Mouse (Mus musculus) midbrain, embryonic 11.5 days (tissue): Measurements from ENCODE around the gene Spon1. TPM values are rescaled to one million over a fixed set of nuclear protein-coding genes. Genes with fewer than 3 reads are reported as not detected.

Source experiments
- ATAC-seq: fragments of 200-750 bp; cut with Nextera tagmentation; 2 replicates; pipeline ENCODE4 v1.8.0; 2017; ENCODE audit warnings: moderate TSS enrichment, moderate library complexity; ENCODE audit not compliant: low FRiP score
- DNase-seq: peaks from one replicate; pipeline ENCODE4 v3.0.0; 2015; ENCODE audit warnings: low spot score; ENCODE audit errors: missing footprints
- H3K27ac ChIP-seq: fragments of 300-500 bp; sonication (generic); 2 replicates; pipeline ENCODE4 v1.5.1; 2014; ENCODE audit warnings: low read depth, low read length
- H3K27me3 ChIP-seq: fragments of 300-500 bp; sonication (generic); 2 replicates; pipeline ENCODE4 v1.6.1; 2014; ENCODE audit warnings: mild to moderate bottlenecking, low read length, moderate library complexity, mixed read lengths; ENCODE audit not compliant: control insufficient read depth, insufficient read depth
- H3K36me3 ChIP-seq: fragments of 300-500 bp; sonication (generic); 2 replicates; pipeline ENCODE4 v1.6.1; 2014; ENCODE audit warnings: mild to moderate bottlenecking, low read length, moderate library complexity, mixed read lengths; ENCODE audit not compliant: control insufficient read depth, insufficient read depth
- H3K4me1 ChIP-seq: fragments of 300-500 bp; sonication (generic); 2 replicates; pipeline ENCODE4 v1.6.1; 2014; ENCODE audit warnings: low read length; ENCODE audit not compliant: control insufficient read depth, insufficient read depth
- H3K4me2 ChIP-seq: fragments of 300-500 bp; sonication (generic); 2 replicates; pipeline ENCODE4 v1.6.1; 2014; ENCODE audit warnings: mild to moderate bottlenecking, moderate library complexity
- H3K4me3 ChIP-seq: fragments of 300-500 bp; sonication (generic); 2 replicates; pipeline ENCODE4 v1.5.1; 2014; ENCODE audit warnings: low read depth, low read length
- H3K9ac ChIP-seq: fragments of 300-500 bp; sonication (generic); 2 replicates; pipeline ENCODE4 v1.6.1; 2014; ENCODE audit warnings: low read length
- H3K9me3 ChIP-seq: fragments of 300-500 bp; sonication (generic); 2 replicates; pipeline ENCODE4 v1.6.1; 2016; ENCODE audit warnings: low read length; ENCODE audit not compliant: control insufficient read depth
- WGBS: fragments of 180-500 bp; shearing (Covaris S2); extraction: QIAGEN DNeasy Blood & Tissue Kit; methylation state at CpG from one replicate; pipeline ENCODE4 v1.1.7; 2014; 5-methylcytosine and 5-hydroxymethylcytosine counted together
- polyA plus RNA-seq: library from polyadenylated mRNA; unstranded; fragments of >200 nt; fragmentation: Nextera tagmentation; extraction: Ambion mirVana; gene quantifications from 2 replicates; pipeline ENCODE4 v1.2.1, GENCODE M21; 2014

Spon1 gene
- polyA plus RNA-seq, 1 experiment from 2014 or later, result 61.3 TPM

GRCm38 (mm10) chr7:114069726-114070457 is 304.1 kb downstream of the Spon1 start:
- no peak overlapping the region for H3K27ac ChIP-seq
- H3K4me1 ChIP-seq, result peaks cover 14% of the 10 kb centered on the region
- 92% methylated on average over 11 of the region's 11 CpGs for WGBS
- ATAC-seq (no peak), DNase-seq (no peak)
- no peaks in the 10 kb centered on the region for H3K36me3 ChIP-seq
- H3K4me3 ChIP-seq, result no peak overlapping the region
- H3K9ac ChIP-seq, result no peak overlapping the region
- no peak overlapping the region for H3K4me2 ChIP-seq
- H3K27me3 ChIP-seq, result no peaks in the 10 kb centered on the region
- H3K9me3 ChIP-seq, result no peaks in the 10 kb centered on the region

GRCm38 (mm10) chr7:114070458-114070840 is 304.7 kb downstream of the Spon1 start:
- Histone ChIP-seq H3K9me3 (no peaks in the 10 kb centered on the region), H3K36me3 (no peaks in the 10 kb centered on the region), H3K4me3 (no peak overlapping the region), H3K27me3 (no peaks in the 10 kb centered on the region), H3K4me2 (no peak overlapping the region), H3K4me1 (peaks cover 11% of the 10 kb centered on the region), H3K9ac (no peak overlapping the region), H3K27ac (no peak overlapping the region)
- ATAC-seq, result no peak
- no peak for DNase-seq
- 86% methylated on average over 3 of the region's 3 CpGs for WGBS

DNA sequence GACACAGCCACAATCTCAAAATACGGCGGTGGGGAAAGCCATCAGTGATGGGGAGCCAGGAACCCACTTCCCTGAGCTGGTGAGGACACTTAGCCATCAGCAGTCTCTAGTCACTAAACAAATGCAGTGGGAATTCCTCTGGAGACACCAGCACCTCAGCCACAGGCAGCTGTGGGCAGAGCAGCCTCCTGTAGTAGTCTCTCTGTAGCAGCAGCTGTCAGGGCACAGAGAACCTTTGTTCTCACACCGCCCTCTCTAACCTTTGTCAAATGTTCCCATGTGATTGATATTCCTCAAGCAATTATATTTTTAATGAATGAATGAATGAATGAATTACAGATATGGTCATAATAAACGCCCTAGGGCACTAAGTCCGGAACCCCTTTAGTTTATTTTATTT is 305.6 kb downstream of the Spon1 start:
- no peaks in the 10 kb centered on the region for H3K36me3 ChIP-seq
- no peaks in the 10 kb centered on the region for H3K27me3 ChIP-seq
- no peak overlapping the region for H3K4me3 ChIP-seq
- H3K9me3 ChIP-seq, result no peaks in the 10 kb centered on the region
- H3K27ac ChIP-seq, result no peak overlapping the region
- ATAC-seq, result no peak
- no peak overlapping the region for H3K4me2 ChIP-seq
- 88% methylated on average over 5 of the region's 5 CpGs for WGBS
- DNase-seq, result no peak
- H3K9ac ChIP-seq, result no peak overlapping the region
- peaks cover 4% of the 10 kb centered on the region for H3K4me1 ChIP-seq

- H3K4me3 ChIP-seq, result no peak overlapping the region
- WGBS, result 54% methylated on average over 13 of the region's 13 CpGs
- H3K36me3 ChIP-seq, result no peaks in the 10 kb centered on the region
- DNase-seq (no peak), ATAC-seq (no peak)
- no peak overlapping the region for H3K4me2 ChIP-seq
- H3K9ac ChIP-seq, result no peak overlapping the region
- H3K9me3 ChIP-seq, result no peaks in the 10 kb centered on the region
- H3K4me1 ChIP-seq, result no peaks in the 10 kb centered on the region; the same call in 1 of the 2 replicates
- H3K27ac ChIP-seq, result no peak overlapping the region
- H3K27me3 ChIP-seq, result no peaks in the 10 kb centered on the region
These were observed 306.2 kb downstream of the Spon1 start for GRCm38 (mm10) chr7:114071851-114072616.

- Histone ChIP-seq H3K27ac (no peak overlapping the region), H3K27me3 (no peaks in the 10 kb centered on the region), H3K4me3 (no peak overlapping the region), H3K9ac (no peak overlapping the region), H3K4me1 (no peaks in the 10 kb centered on the region; the same call in 1 of the 2 replicates), H3K4me2 (no peak overlapping the region), H3K9me3 (no peaks in the 10 kb centered on the region), H3K36me3 (no peaks in the 10 kb centered on the region)
- WGBS, result 46% methylated on average over 7 of the region's 7 CpGs
- no peak for DNase-seq
- ATAC-seq, result no peak
These were observed 308.3 kb downstream of the Spon1 start for GRCm38 (mm10) chr7:114074133-114074532.

DNA sequence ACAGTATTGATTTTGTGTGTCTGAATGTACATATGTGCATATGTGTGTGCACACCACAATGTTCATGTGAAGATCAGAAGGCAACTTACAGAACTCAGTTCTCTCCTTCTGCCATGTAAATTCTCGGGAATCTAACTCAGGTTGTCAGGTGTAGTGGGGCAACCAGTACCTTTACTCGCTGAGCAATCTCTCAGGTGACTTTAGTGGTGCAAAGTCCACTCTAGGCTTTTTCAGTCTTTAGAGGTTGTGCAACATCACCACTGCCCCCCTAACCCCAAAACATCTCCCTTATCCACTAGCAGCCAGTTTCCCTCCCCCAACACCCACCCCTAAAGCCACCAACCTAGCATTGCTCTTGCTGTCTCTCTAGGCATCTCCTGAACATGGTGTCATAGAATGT is 308.8 kb downstream of the Spon1 start:
- 88% methylated on average over 2 of the region's 2 CpGs for WGBS
- Histone ChIP-seq H3K4me3 (no peak overlapping the region), H3K9me3 (no peaks in the 10 kb centered on the region), H3K27ac (no peak overlapping the region), H3K36me3 (no peaks in the 10 kb centered on the region), H3K4me1 (no peaks in the 10 kb centered on the region; the same call in 1 of the 2 replicates), H3K9ac (no peak overlapping the region), H3K4me2 (no peak overlapping the region), H3K27me3 (no peaks in the 10 kb centered on the region)
- DNase-seq (no peak), ATAC-seq (no peak)

DNA sequence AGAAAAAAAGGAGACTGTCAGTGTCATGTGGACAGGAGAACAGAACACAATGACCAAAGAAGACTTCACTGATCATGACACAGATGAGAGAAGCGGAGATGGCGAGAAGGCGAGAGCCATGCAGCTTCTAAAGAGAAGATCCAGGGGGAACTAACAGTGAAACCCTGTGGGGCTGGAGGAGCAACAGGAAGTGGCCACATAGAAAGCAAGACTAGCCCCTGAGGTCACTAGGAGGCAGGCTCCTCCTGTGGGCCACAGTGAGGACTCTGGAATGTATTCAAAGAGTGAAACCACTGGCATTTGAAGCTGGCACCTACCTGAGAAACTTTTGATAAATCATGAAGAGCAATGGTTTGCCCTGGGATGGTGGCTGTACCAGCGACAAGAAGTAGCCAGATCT is 313.5 kb downstream of the Spon1 start:
- no peaks in the 10 kb centered on the region for H3K9me3 ChIP-seq
- no peak overlapping the region for H3K4me3 ChIP-seq
- 97% methylated on average over 4 of the region's 4 CpGs for WGBS
- H3K27ac ChIP-seq, result no peak overlapping the region
- no peak overlapping the region for H3K4me2 ChIP-seq
- H3K27me3 ChIP-seq, result no peaks in the 10 kb centered on the region
- H3K36me3 ChIP-seq, result no peaks in the 10 kb centered on the region
- DNase-seq, result no peak
- H3K4me1 ChIP-seq, result no peaks in the 10 kb centered on the region
- H3K9ac ChIP-seq, result no peak overlapping the region
- no peak for ATAC-seq

GRCm38 (mm10) chr7:114080250-114080649 is 314.5 kb downstream of the Spon1 start:
- no peak overlapping the region for H3K9ac ChIP-seq
- H3K27me3 ChIP-seq, result no peaks in the 10 kb centered on the region
- no peak overlapping the region for H3K4me3 ChIP-seq
- H3K9me3 ChIP-seq, result no peaks in the 10 kb centered on the region
- no peak for DNase-seq
- H3K4me1 ChIP-seq, result no peaks in the 10 kb centered on the region
- no peak overlapping the region for H3K4me2 ChIP-seq
- no peaks in the 10 kb centered on the region for H3K36me3 ChIP-seq
- WGBS, result 93% methylated on average over 5 of the region's 5 CpGs
- no peak overlapping the region for H3K27ac ChIP-seq
- no peak for ATAC-seq

DNA sequence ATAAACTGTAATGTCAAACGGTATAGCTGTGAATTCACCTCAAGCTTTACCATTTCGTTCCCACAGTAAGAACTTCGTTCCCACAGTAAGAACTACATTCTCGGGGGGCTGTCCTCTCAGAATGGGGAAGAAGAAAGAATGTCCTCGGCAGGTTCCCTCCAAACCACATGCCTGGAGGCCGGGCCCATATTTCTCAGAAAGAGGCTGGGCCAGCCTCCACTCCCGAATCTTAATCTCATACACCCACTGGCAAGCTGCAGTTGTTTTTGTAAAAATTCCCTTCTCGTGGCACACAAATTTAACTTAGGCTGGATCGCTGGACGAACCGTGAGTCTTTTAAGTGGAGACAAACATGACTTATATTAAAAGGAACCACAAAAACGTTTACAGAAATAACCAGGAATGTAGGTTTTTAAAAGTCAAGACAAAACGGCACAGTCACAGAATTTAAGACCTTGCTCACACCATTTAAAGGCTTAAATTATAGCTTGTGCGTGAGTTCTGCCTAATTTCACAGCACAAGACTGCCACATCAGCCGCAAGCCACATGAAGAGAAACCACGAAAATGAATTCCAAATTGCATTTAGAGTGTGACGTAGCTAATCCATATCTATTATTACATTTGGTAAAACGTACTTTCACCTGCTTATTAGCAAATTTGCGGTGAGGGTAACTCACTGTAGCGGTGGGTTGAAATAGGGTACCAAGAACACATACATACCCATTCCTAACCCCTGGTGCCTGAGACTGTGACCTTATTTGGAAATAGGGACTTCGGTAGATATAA is 316.0 kb downstream of the Spon1 start:
- Histone ChIP-seq H3K27me3 (no peaks in the 10 kb centered on the region), H3K27ac (no peak overlapping the region), H3K9me3 (no peaks in the 10 kb centered on the region), H3K4me3 (no peak overlapping the region), H3K4me2 (no peak overlapping the region), H3K4me1 (no peaks in the 10 kb centered on the region), H3K9ac (no peak overlapping the region), H3K36me3 (no peaks in the 10 kb centered on the region)
- WGBS, result 87% methylated on average over 21 of the region's 21 CpGs
- ATAC-seq, result no peak
- DNase-seq, result no peak
